Mouse (Mus musculus): Measurements from ENCODE around the gene Pfn5. TPM values are rescaled to one million over a fixed set of nuclear protein-coding genes. Genes with fewer than 3 reads are reported as not detected.

Gene Pfn5
- polyA plus RNA-seq (2012; rRNA removed) = not detected in 2 replicates

GRCm38 (mm10) chrX:95557887-95558286 lies at the start of gene Pfn5, which contains the start of gene Asb12:
Gene Pfn5 (plus strand): TSS chrX:95558104.
Gene Asb12 (minus strand): TSS chrX:95557987.

Other genes with a start within 250 kb of the Pfn5 start
- 0.40 and 0.61 TPM in 2 replicates for gene Amer1, start 113.2 kb upstream of the Pfn5 start, polyA plus RNA-seq (2012; rRNA removed)
- 0.19 and 0.35 TPM in 2 replicates for gene Asb12, start 117 bp upstream of the Pfn5 start, polyA plus RNA-seq (2012; rRNA removed)
- gene Zc4h2, start 100.4 kb downstream of the Pfn5 start, polyA plus RNA-seq (2012; rRNA removed) = 0.14 and 0.17 TPM in 2 replicates
- 0.08 and 0.10 TPM in 2 replicates for gene Zc3h12b, start 153.6 kb downstream of the Pfn5 start, polyA plus RNA-seq (2012; rRNA removed)